Mouse (Mus musculus) heart, postnatal 25 days (tissue): ENCODE results near the gene Gm20388. TPM values are rescaled to one million over a fixed set of nuclear protein-coding genes. Genes with fewer than 3 reads are reported as not detected.
"Not testable (repeated sequence)": the region's sequence is repeated elsewhere in the genome, so short reads cannot be mapped to it uniquely, and the experiment has no call there.

Source experiments
- DNase-seq: peaks from one replicate; pipeline ENCODE4 v3.0.0; 2022; ENCODE audit warnings: low spot score
- intact Hi-C: fragments of 180-260 bp; cut with DNase I; formaldehyde crosslinking; loops from one replicate; pipeline ENCODE4 v1.15.1; 2025
- total RNA-seq, 2 experiments: library from RNA; stranded (reverse); gene quantifications; 2 replicates each; pipeline ENCODE4 v1.2.3; 2021

Gm20388 gene
- total RNA-seq, 2 experiments from 2014 or later = 2.7 TPM; not detected in 1

- DNase-seq = no peak
- intact Hi-C loops = no loop called here
Observed at GRCm38 (mm10) chr8:120331027-120331426, 420.4 kb downstream of the Gm20388 start.

DNA sequence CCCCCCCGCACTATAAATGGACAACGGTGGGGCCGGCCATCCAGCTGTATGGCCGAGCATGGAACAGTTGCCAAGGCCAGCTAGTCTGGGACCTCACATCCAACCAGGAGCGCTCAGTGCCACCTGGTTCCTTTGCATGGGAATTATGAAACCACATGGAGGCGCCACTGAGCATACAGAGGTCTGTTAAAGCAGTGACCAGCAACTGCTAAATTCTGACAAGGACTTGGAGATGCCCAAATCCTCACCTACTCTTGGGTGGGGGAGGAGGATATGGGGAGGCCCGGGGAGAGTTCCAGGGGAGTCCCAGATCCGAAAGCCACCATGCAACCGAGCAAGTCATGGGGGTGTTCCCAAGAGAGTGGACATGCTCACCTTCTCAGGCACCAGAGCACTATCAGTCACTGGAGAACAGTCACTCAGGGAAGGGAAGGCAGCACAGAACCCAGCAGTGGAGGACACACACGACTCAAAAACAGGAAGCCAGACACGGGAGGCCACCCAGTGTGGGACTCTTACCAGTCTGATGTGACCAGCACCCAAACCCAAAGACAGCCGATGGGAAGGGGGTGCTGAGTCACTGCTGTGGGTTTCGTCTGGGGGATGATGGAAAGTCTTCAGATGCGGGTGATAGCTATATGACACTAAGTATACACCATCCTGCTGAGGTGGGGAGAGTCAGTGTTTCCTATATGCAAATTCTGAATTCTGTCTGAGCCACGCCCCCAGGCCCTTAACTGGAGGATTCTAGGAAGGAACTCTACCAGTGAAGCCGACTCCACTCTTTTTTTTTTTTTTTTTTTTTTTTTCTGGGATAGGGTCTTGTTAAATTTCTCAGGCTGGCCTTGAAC is 422.0 kb downstream of the Gm20388 start:
- DNase-seq = no peak
- intact Hi-C loops = no loop called here

DNA sequence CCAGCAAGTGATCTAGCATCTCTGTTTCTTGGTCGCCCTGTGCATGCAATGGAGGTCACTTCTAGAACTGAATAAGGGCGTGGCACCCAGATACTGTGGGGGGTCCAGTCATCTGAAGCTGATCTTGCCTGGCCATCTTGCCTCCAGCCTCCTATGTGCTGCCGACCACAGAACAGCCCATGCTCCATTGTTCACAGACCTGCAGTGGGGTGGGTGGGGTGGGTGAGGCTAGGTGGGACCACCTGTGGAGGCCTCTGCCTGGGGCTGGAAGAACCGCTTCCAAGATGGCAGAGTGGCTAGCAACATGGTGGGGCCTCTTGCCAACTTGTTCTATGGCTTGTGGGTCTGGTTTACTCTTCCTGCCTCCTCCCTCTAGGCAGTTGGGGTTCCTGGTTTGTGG is 423.0 kb downstream of the Gm20388 start:
- DNase-seq = no peak
- intact Hi-C loops = no loop called here

- intact Hi-C loops, DNase-seq: not testable (repeated sequence)
Observed at GRCm38 (mm10) chr8:120334261-120334660, 423.6 kb downstream of the Gm20388 start.

- no peak for DNase-seq
Observed at GRCm38 (mm10) chr8:120334878-120335261, 424.2 kb downstream of the Gm20388 start.

GRCm38 (mm10) chr8:120335262-120336086 is 424.8 kb downstream of the Gm20388 start:
- DNase-seq = no peak
- intact Hi-C loops = no loop called here

More at GRCm38 (mm10) chr8:120334878-120335261, 424.2 kb downstream of the Gm20388 start:
- intact Hi-C loops = no loop called here

GRCm38 (mm10) chr8:120336087-120336380 is 425.4 kb downstream of the Gm20388 start:
- intact Hi-C loops = no loop called here

GRCm38 (mm10) chr8:120336909-120337555 is 426.4 kb downstream of the Gm20388 start:
- DNase-seq = no peak
- intact Hi-C loops = no loop called here

More at GRCm38 (mm10) chr8:120336087-120336380, 425.4 kb downstream of the Gm20388 start:
- DNase-seq = no peak

DNA sequence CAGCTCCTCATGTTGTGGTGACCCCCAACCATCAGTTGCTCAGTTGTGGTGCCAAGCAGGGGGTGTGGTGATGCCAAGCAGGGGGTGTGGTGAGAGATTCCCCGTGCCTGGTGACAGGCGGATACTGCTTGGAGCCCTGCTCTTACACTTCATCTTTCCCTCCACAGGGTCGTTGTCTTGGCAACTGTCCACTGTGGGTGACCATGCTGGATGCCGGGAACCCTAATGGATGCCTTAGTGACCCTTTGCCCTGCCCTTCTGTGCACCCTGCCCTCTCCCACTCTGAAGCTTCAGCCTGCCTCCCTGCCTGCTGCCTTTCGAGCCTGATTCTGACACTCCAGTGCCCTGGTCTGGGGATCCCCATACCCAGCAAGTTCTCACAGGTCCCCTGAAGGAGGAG is 427.0 kb downstream of the Gm20388 start:
- intact Hi-C loops = loop anchor here (2.0 kb wide), 1 partner anchor 17 kb away; no protein-coding TSS in a partner anchor

DNA sequence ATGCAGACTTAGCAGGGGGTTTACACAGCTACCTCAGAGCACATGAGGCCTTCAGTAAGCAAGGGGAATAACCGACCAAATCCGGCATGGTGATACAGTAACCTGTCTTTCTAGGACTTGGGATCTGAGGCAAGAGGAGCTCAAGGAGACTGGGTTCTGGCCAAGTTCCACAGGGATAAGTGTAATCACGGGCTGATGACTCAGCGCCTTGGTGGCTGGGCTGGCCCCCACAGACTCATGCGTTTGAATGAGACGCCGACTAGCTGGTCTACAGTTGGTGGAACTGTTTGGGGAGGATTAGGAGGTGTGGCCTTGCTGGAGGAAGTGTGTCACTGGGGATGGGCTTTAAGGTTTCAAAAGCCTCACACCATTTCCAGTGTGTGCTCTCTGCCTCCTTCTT is 428.0 kb downstream of the Gm20388 start:
- DNase-seq = no peak
- intact Hi-C loops = loop anchor here (2.0 kb wide), 1 partner anchor 16 kb away; no protein-coding TSS in a partner anchor

More for the DNA sequence above, 427.0 kb downstream of the Gm20388 start:
- no peak for DNase-seq

- DNase-seq = no peak
- intact Hi-C loops = loop anchor here (2.0 kb wide), 1 partner anchor 15 kb away; no protein-coding TSS in a partner anchor
Observed at GRCm38 (mm10) chr8:120339743-120340142, 429.1 kb downstream of the Gm20388 start.

DNA sequence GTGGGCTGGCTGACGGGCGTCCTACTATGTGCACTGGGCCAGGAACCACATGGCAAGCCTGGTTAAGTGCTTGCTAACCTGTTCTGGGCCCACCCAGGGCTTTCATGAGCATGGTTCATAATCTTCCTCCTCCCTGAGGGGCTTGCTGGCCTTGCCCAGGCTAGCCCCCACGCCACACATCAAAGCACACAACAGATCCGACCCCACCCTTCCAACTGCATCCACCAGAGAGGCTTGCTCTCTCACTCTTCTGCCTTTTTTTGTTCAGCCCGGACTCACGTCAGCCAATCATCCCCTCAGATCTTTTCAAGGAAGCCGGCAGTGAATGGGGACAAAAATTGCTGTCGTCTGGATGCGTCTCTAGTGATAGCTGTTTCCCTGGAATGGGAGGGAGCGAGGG is 430.5 kb downstream of the Gm20388 start:
- intact Hi-C loops = no loop called here
- no peak for DNase-seq

DNA sequence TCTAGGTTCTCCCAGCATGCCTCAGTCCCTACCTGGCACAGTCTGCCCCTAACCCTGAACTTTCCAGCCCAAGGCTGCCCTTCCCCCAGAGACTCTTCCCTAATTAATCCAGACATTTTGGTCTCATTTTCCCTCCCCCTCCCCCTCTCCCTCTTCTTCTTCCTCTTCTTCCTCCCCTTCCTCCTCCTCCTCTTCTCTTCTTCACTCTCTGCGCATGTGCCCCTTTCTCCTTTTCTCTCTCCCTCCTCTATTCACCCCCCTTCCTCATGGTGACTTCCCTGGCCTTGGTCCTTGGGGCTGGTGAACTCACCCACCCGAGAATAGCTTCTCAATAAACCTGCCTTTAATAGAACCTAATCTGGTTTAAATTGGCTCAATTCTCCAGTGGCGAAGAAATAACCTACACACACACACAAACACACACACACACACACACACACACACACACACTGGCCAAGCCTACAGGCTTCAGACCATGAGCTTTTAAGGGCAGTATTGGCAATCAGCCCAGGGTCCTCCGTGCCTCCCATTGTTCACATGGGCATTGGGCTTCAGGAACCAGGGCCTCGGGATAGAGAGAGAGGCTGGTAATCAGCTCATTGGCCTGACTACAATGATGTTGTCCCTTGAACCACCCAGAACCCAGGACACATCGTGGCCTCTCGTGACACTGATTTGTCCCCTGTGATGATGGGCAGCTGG is 432.4 kb downstream of the Gm20388 start:
- intact Hi-C loops = no loop called here
- DNase-seq = no peak

GRCm38 (mm10) chr8:120343582-120343981 is 432.9 kb downstream of the Gm20388 start:
- no peak for DNase-seq
- intact Hi-C loops = no loop called here

DNA sequence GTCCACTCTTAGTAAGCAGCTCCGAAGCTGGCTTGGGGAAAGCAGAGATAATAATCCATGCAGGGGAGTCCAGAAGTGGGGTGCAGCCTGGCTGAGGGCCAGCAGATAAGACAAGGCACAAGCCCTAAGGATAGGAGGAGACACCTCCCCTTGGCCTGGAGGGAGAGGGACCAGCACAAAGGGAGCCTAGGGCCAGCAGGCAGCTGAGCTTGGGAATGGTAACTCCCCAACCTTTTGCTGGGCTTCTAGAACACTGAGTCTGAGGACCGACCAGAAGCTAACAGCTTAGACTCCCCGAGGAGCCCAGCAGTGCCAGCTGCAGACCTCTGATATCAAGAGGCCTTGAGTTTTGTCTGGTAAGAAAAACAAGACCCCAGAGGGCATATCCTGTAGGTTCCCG is 433.5 kb downstream of the Gm20388 start:
- intact Hi-C loops = no loop called here
- DNase-seq = no peak

GRCm38 (mm10) chr8:120344583-120344982 is 433.9 kb downstream of the Gm20388 start:
- DNase-seq = no peak
- intact Hi-C loops = no loop called here

GRCm38 (mm10) chr8:120347734-120348341 is 437.2 kb downstream of the Gm20388 start:
- DNase-seq = no peak
- intact Hi-C loops = no loop called here

- intact Hi-C loops = no loop called here
- DNase-seq = no peak
Observed at GRCm38 (mm10) chr8:120348922-120349321, 438.3 kb downstream of the Gm20388 start.

DNA sequence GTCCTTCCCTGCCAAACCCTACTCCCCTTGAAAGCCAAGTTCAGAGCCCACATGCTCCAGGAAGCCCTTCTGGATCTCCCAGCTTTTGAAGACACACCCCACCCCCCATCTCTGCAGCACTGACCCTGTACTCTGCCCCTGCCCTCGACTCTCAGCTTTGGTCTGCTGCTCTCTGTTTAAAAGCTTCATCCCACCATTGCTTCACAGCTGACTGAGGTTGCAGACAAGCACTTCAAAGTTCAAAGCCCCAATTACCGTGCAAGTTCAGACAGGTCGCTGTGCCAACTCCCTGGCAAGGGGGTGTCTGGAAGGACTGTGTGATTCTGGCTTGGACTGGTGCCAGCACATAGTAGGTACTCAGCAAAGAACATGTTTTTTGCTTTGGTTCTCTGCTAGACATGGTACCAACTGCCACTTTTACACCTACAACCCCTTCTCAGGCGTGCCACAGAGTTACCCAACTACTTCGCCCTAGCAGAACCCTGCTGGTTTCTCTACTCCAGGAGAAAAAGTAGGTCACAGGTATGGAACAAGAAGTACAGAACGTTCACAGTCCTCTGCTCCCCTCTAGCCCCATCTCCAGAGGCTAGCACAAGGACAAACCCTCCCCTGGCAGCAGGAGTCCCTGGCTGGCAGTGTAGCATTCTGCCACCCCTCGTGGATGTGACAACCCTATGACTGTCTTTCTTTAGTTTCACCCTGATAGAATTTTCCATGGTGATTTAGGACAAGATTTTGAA is 440.9 kb downstream of the Gm20388 start:
- intact Hi-C loops = no loop called here
- DNase-seq = no peak
